Mouse (Mus musculus): ENCODE results near the gene Thoc2. TPM values are rescaled to one million over a fixed set of nuclear protein-coding genes. Genes with fewer than 3 reads are reported as not detected.
A peak's percentile ranks its signal among the peaks of the same experiment; 100 is the strongest.
"Not testable (repeated sequence)": the region's sequence is repeated elsewhere in the genome, so short reads cannot be mapped to it uniquely, and the experiment has no call there.

The Thoc2 gene
- 10 to 100 TPM; 59.4 to 62.9 TPM for total RNA-seq (2021)
- long read RNA-seq, experiment 1, full-length matches to known transcripts = 1 of 7 reads
- long read RNA-seq, experiment 1, partial matches to known transcripts = 2 of 7 reads
- long read RNA-seq, experiment 1, other reads (novel, unspliced or antisense) = 4 of 7 reads
- long read RNA-seq, experiment 2, partial matches to known transcripts = 1 of 6 reads
- long read RNA-seq, experiment 2, other reads (novel, unspliced or antisense) = 5 of 6 reads

GRCm38 (mm10) chrX:41920574-41920973 is at the start of gene Thoc2:
Gene Thoc2, minus strand, starts transcription at chrX:41920674.
- H3K27ac ChIP-seq = no peak within 1 kb of the TSS
- TF ChIP-seq CTCF (conservative IDR thresholded peaks at IDR 0.05) = no peak
- H3K4me3 ChIP-seq = no peak within 1 kb of the TSS
- DNase-seq (ENCODE audit: low spot score in 2 of 2) = no peak

GRCm38 (mm10) chrX:41970096-41970495 is 49.6 kb upstream of the Thoc2 start:
- TF ChIP-seq CTCF (conservative IDR thresholded peaks at IDR 0.05) = no peak
- no peak overlapping the region for H3K27ac ChIP-seq
- DNase-seq (ENCODE audit: low spot score in 2 of 2) = no peak
- no peak overlapping the region for H3K4me3 ChIP-seq

- Histone ChIP-seq H3K4me3 (no peak overlapping the region), H3K27ac (no peak overlapping the region)
- no peak for DNase-seq (ENCODE audit: low spot score in 2 of 2)
- TF ChIP-seq CTCF (conservative IDR thresholded peaks at IDR 0.05) = no peak
Observed at GRCm38 (mm10) chrX:41969341-41969740, 48.9 kb upstream of the Thoc2 start.

- DNase-seq (ENCODE audit: low spot score in 2 of 2) = no peak
Observed at GRCm38 (mm10) chrX:41957161-41957560, 36.7 kb upstream of the Thoc2 start.

GRCm38 (mm10) chrX:41941840-41942239 is 21.4 kb upstream of the Thoc2 start:
- TF ChIP-seq CTCF (conservative IDR thresholded peaks at IDR 0.05) = no peak
- Histone ChIP-seq H3K4me3 (no peak overlapping the region), H3K27ac (no peak overlapping the region)
- DNase-seq (ENCODE audit: low spot score in 2 of 2) = no peak

More at GRCm38 (mm10) chrX:41957161-41957560, 36.7 kb upstream of the Thoc2 start:
- TF ChIP-seq CTCF (conservative IDR thresholded peaks at IDR 0.05) = peak; percentile 54
- Histone ChIP-seq H3K27ac (no peak overlapping the region), H3K4me3 (no peak overlapping the region)

GRCm38 (mm10) chrX:41931821-41932220 is 11.3 kb upstream of the Thoc2 start:
- DNase-seq (ENCODE audit: low spot score in 2 of 2); H3K4me3 ChIP-seq; H3K27ac ChIP-seq: not testable (repeated sequence)

- no peak for TF ChIP-seq CTCF (conservative IDR thresholded peaks at IDR 0.05)
- no peak overlapping the region for H3K27ac ChIP-seq
- no peak overlapping the region for H3K4me3 ChIP-seq
- no peak for DNase-seq (ENCODE audit: low spot score in 2 of 2)
Observed at GRCm38 (mm10) chrX:41924708-41925107, 4.2 kb upstream of the Thoc2 start.

GRCm38 (mm10) chrX:41912061-41912401 is 8.4 kb downstream of the Thoc2 start:
- no peak for TF ChIP-seq CTCF (conservative IDR thresholded peaks at IDR 0.05)
- no peak for DNase-seq (ENCODE audit: low spot score in 2 of 2)
- H3K4me3 ChIP-seq = peak overlapping the region; percentile 78
- peak overlapping the region; percentile 88 for H3K27ac ChIP-seq

GRCm38 (mm10) chrX:41911390-41912060 is 8.9 kb downstream of the Thoc2 start:
- no peak for TF ChIP-seq CTCF (conservative IDR thresholded peaks at IDR 0.05)
- DNase-seq (ENCODE audit: low spot score in 2 of 2) = peak; percentile 85 to 90
- Histone ChIP-seq H3K27ac (peak overlapping the region; percentile 88), H3K4me3 (peak overlapping the region; percentile 78)

- Histone ChIP-seq H3K4me3 (peak overlapping the region; percentile 78), H3K27ac (peak overlapping the region; percentile 88)
- peak in 1 of 2 experiments; percentile 10 for DNase-seq (ENCODE audit: low spot score in 2 of 2)
- TF ChIP-seq CTCF (conservative IDR thresholded peaks at IDR 0.05) = no peak
Observed at GRCm38 (mm10) chrX:41910981-41911380, 9.5 kb downstream of the Thoc2 start.

GRCm38 (mm10) chrX:41910471-41910870 is 10.0 kb downstream of the Thoc2 start:
- no peak for DNase-seq (ENCODE audit: low spot score in 2 of 2)
- H3K27ac ChIP-seq = no peak overlapping the region
- no peak for TF ChIP-seq CTCF (conservative IDR thresholded peaks at IDR 0.05)
- peak overlapping the region; percentile 78 for H3K4me3 ChIP-seq

- H3K4me3 ChIP-seq = no peak overlapping the region
- no peak for TF ChIP-seq CTCF (conservative IDR thresholded peaks at IDR 0.05)
- no peak overlapping the region for H3K27ac ChIP-seq
- no peak for DNase-seq (ENCODE audit: low spot score in 2 of 2)
Observed at GRCm38 (mm10) chrX:41884759-41885505, 35.5 kb downstream of the Thoc2 start.

- TF ChIP-seq CTCF (conservative IDR thresholded peaks at IDR 0.05) = no peak
- no peak overlapping the region for H3K27ac ChIP-seq
- DNase-seq (ENCODE audit: low spot score in 2 of 2) = no peak
- no peak overlapping the region for H3K4me3 ChIP-seq
Observed at GRCm38 (mm10) chrX:41876581-41876980, 43.9 kb downstream of the Thoc2 start.
